Mouse (Mus musculus): Measurements from ENCODE around the gene Stim1.

The Stim1 gene

GRCm38 (mm10) chr7:102348681-102349080 is 81.1 kb downstream of the Stim1 start:
- in situ Hi-C loops (cut with MboI, MseI): loop anchor here in 1 of 2 experiments (5.0 kb wide), 1 partner anchor 81 kb away; the partner anchor contains the start of gene Stim1

- in situ Hi-C loops (cut with MboI, MseI): loop anchor here in 1 of 2 experiments (5.0 kb wide), 1 partner anchor 82 kb away; the partner anchor contains the start of gene Stim1
Observed at GRCm38 (mm10) chr7:102349236-102349635, 81.6 kb downstream of the Stim1 start.

DNA sequence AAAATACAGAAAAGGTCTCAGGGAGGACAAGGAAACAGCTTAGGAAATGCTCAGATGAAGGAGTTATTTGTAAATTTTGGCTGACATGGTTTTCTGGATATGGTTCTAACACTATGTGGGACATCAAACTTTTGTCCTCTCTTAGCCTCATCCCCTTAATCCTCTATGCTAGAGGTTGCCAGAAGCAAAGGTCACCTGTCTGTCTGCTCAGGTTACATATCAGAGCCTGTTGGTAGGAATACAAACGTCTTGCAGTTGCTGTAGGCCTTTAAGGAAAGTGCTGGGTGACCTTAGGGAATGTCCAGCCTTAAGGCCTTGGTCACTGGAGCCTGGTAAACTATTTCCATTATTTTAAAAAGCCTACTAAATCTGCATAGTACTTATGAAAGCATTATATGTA is 85.8 kb downstream of the Stim1 start:
- in situ Hi-C loops (cut with MboI, MseI): no loop called here

DNA sequence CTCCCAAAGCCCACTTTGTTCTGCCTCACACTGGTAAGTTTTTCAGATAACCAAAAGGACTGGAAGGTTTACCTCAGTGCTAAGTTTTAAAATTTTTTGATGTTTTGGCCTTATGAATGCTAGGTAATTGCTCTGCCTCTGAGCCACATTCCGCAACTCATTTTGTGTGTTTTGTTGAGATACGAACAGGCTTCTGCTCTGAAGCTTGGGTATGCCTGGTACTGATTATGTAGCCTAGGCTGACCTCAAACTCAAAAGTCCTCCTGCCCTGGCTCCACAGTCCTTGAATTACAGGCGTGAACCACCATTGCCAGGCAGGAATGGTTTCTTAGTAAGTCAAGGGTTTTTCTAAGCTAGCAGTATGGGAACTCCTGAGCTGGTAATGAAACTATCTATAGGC is 90.5 kb downstream of the Stim1 start:
- in situ Hi-C loops (cut with MboI, MseI): no loop called here

DNA sequence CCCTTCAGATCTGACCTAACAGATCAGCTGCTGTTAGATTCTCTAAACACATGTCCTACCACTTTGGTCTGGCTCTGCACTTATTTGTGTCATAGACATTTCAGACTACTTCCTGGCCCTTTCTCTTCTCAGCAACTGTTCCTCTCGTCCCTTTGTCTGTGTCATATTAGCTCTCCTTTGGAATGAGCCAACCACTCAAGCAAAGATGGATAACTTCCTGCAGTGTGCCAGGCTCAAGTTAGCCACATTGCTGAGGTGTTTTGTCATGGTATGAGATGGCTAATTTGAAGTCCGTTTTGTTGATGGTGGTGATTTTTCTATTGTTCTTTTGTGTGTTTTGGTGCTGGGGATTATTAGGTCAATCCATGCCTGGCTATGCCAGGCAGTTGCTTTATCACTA is 93.7 kb downstream of the Stim1 start:
- in situ Hi-C loops (cut with MboI, MseI): no loop called here

DNA sequence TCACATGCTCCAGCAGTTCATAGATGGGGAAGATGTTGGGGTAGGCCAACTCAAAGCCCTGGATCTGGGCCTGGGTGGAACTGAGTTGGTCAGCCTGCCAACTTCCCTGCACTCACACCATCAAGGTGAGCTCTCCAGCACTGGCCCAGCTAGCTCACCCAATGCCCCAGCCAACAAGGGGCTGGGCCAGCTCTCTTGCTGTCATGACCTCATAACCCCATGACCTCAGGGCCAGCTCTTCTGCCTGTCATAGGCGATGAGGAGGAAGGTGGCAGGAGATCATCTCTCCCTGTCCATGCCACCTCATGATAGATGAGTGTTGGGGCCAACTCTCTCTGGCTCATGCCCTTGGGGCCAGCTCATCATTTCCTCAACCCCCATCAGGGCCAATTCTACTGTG is 96.2 kb downstream of the Stim1 start:
- in situ Hi-C loops (cut with MboI, MseI): no loop called here

DNA sequence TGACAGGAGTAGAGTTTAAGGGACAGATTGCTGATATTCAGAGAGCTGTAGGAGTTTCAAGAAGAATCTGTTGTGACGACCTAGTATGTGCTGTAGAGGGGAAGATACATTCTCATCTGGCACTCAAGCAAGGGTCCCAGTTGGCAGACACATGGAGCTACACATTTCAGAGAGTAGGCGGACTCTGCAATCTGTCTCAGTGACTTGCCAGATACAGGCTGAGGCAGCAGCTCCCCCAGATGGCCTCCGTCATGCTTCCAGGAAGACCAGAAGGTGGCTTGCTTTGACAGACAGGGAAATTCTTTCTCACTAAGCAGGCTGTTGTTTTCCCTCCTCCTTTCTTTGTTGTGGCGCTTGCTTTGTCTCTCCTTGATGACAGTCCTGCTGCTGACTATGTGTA is 102.1 kb downstream of the Stim1 start:
- in situ Hi-C loops (cut with MboI, MseI): no loop called here

- in situ Hi-C loops (cut with MboI, MseI): no loop called here
Observed at GRCm38 (mm10) chr7:102370526-102370925, 102.9 kb downstream of the Stim1 start.

DNA sequence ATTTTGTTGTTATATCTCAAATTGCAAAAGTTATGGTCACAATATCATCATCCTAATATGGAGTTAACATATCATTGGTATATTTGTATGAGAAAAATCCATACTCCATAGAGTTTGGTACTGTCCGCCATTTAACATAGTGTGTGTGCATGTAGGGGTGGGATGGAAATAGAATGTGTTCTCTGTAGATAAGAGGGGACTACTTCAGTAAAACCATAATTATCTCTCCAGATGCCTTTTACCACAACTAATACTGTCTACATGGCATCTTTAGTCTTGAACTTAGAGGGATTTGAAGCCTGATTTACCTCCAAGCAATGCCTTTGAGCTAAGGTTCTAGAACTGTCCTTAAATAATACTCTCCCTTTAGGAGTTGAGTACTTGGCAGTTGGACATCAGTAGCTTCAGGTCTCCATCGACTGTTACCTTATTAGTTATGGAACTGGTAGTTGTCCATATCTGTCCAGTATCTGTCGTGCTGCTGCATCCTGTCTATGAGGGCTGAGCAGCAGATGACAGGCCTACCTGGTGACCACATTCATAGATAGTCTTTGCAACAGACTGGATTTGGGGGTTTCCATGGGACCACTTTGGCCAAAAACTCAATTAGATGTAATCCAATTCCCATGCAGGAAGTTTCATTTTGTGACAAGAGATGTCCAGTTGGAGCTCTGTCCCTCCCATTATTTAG is 105.9 kb downstream of the Stim1 start:
- in situ Hi-C loops (cut with MboI, MseI): no loop called here

- in situ Hi-C loops (cut with MboI, MseI): no loop called here
Observed at GRCm38 (mm10) chr7:102383221-102383620, 115.6 kb downstream of the Stim1 start.

DNA sequence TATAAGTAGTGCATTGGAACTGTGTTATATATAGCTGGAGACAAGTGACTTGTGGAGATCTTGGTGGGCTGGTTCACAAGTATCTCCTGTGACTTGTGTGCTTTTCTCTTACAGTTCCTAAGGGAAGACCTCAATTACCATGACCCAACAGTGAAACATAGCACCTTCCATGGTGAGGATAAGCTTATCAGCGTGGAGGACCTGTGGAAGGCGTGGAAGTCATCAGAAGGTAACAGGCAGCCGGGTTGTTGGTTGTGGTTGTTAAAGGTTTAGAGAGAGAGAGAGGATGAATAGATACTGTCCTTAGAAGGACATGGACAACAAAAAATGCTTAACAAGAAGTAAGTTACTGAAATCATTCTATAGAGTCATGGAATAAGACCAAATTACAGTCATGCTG is 118.4 kb downstream of the Stim1 start:
- in situ Hi-C loops (cut with MboI, MseI): no loop called here

DNA sequence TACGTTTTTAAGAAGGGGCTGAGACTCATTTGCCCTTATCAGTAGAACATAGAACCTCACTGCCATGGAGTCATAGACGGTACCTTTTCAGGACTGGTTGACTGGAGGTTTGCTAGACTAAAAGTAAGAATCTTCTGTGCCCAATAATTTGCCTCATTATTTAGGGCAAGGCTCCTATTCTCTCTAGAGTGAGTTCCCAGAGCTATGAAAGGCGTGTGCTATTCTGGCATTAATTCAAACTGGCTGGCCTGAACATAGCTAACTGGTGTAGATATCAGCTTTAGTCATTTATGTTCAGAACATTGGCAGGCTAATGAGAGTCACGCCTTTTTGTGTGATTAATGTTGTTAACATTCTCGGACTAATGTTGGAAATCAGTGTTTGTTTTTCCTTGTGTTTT is 121.5 kb downstream of the Stim1 start:
- in situ Hi-C loops (cut with MboI, MseI): no loop called here

DNA sequence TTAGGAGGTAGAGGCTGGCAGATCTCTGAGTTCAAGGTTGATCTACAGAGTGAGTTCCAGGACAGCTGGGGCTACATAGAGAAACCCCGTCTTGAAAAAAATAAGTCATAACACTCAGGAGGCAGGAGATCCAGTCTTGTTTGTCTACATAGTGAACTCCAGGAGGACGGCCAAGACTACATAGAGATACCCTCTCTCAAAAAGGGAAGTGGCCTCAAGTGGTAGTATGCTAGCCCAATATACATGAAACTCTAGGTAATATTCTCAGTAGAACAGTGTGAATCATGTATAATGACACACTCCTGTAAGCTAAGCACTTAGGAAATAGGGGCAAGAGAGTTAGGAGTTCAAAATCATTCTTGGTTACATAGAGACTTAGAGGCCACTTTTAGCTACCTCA is 126.3 kb downstream of the Stim1 start:
- in situ Hi-C loops (cut with MboI, MseI): no loop called here

DNA sequence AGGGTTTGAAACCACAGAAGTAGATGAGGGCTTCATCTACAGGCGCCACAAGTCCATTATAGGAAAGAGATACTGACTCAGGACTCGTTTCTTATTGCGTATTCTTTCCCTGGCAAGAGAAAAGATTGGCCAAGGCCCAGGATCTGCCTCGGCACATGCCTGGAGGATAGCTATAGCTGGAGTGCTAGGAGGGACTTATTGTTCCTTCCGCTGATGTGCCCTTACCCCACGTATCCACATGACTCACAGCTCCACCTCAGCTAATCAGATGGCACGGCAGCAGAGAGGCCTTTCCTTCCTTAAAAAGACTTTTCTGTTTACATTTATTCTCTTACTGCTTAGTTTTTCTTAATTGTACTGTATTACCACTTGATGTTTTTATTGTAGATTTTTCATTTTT is 128.3 kb downstream of the Stim1 start:
- in situ Hi-C loops (cut with MboI, MseI): no loop called here

DNA sequence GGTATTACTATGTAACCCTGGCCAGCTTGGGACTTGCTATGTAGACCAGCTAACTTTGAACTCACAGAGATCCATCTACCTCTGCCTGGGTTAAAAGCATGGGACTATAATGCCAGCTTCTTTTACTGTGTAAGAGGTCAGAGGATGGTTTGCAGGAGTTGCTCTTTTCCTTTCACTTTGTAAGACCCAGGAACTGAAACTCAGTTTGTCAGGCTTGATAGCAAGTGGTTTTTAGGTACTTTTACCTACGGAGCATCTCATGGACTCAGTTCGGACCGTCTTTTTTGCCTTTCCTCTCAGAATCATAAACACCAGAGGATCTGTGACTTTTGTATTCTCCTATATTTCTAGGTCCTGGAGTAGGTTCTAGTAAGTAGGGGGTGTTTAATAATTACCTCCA is 128.7 kb downstream of the Stim1 start:
- in situ Hi-C loops (cut with MboI, MseI): no loop called here

DNA sequence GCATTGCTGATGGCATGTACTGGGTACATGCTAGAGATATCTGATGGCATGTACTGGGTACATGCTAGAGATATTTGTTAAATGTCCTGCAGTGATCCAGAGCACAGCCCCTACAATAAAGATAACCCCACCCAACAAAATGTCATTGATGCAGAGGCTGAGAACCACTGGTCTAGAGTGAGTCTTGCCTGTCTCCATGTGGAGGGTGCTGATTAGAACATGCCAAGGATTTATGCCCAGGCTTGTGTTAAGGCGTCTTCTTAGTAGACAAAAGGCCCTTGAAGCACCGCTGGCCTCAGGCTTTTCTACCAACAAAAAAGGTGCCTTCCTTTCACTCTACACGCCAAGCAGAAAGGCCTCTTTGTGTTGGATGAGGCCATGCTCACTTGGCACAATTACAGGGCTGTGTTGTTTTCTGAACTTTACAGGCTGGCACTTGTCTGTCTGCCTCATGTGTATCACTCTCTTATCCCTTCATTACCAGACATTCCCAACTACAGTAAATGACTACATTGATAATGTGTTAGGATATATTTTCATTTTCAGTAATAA is 131.7 kb downstream of the Stim1 start:
- in situ Hi-C loops (cut with MboI, MseI): no loop called here

DNA sequence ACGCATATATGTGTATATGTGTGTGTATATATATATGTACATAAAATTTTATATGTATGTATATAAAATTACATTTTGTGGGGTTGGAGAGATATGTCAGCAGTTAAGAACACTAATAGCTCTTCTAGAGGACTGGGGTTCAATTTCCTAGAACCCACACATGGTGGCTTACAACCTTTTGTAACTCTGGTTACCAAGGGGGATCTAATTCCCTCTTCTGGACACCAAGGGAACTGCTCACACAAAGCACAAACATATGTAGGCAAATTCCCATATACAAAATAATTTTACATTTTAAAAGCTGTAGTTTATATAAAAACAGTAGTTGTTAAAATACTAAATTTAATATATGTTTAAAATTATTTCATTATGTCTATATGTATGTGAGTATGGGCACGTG is 136.5 kb downstream of the Stim1 start:
- in situ Hi-C loops (cut with MboI, MseI): no loop called here

GRCm38 (mm10) chr7:102407440-102407839 is 139.8 kb downstream of the Stim1 start:
- in situ Hi-C loops (cut with MboI, MseI): no loop called here

GRCm38 (mm10) chr7:102415272-102415671 is 147.7 kb downstream of the Stim1 start:
- in situ Hi-C loops (cut with MboI, MseI): loop anchor here in 1 of 2 experiments (5.0 kb wide), 1 partner anchor 158 kb away; the partner anchor contains the start of gene Rhog

- in situ Hi-C loops (cut with MboI, MseI): loop anchor here in 1 of 2 experiments (5.0 kb wide), 1 partner anchor 159 kb away; the partner anchor contains the start of gene Rhog
Observed at GRCm38 (mm10) chr7:102415841-102416240, 148.2 kb downstream of the Stim1 start.

GRCm38 (mm10) chr7:102417398-102417797 is 149.8 kb downstream of the Stim1 start:
- in situ Hi-C loops (cut with MboI, MseI): loop anchor here in 1 of 2 experiments (5.0 kb wide), 1 partner anchor 160 kb away; the partner anchor contains the start of gene Rhog

- in situ Hi-C loops (cut with MboI, MseI): loop anchor here in 1 of 2 experiments (5.0 kb wide), 1 partner anchor 155 kb away; the partner anchor contains the start of gene Stim1
Observed at GRCm38 (mm10) chr7:102422036-102422435, 154.4 kb downstream of the Stim1 start.

All from T-helper 17 cell (primary cell).